Mouse (Mus musculus) gonadal fat pad, adult 2 months (tissue): ENCODE results near the gene Zfp598. TPM values are rescaled to one million over a fixed set of nuclear protein-coding genes. Genes with fewer than 3 reads are reported as not detected.
"Not testable (repeated sequence)": the region's sequence is repeated elsewhere in the genome, so short reads cannot be mapped to it uniquely, and the experiment has no call there.

Experiments
- DNase-seq: peaks from one replicate; pipeline ENCODE4 v3.0.0-alpha.2; 2012; ENCODE audit warnings: low read depth
- polyA plus RNA-seq: library from polyadenylated mRNA; depleted of rRNA; stranded (reverse); fragments of >200 nt; gene quantifications from 2 replicates; pipeline ENCODE4 v1.2.3, GENCODE M21; 2012

Gene Zfp598
- polyA plus RNA-seq, 1 experiment = 56.6 TPM

DNA sequence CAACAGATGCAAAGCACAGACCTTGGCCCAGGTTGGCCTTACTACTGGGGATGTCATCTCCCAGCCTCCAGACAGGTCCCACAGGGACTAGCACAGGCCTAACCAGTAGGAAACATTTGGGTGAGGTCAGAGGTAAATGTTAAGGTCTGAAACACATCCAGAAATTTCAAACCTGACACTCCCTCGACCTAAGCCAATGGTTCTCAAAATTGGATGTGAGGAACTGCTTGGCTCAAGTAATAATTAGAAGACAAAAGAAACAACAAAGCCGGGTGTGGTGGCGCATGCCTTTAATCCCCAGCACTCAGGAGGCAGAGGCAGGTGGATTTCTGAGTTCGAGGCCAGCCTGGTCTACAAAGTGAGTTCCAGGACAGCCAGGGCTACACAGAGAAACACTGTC, 23.1 kb upstream of the Zfp598 start:
- no peak for DNase-seq

GRCm38 (mm10) chr17:24647493-24647892, 22.0 kb upstream of the Zfp598 start:
- no peak for DNase-seq

- no peak for DNase-seq
Measured at GRCm38 (mm10) chr17:24648731-24649377, 20.6 kb upstream of the Zfp598 start.

GRCm38 (mm10) chr17:24649581-24650069, 19.9 kb upstream of the Zfp598 start:
- DNase-seq = no peak

GRCm38 (mm10) chr17:24650070-24650616, 19.3 kb upstream of the Zfp598 start, which contains the start of gene Slc9a3r2:
Slc9a3r2 (minus strand) TSS chr17:24650327.
- no peak for DNase-seq

DNA sequence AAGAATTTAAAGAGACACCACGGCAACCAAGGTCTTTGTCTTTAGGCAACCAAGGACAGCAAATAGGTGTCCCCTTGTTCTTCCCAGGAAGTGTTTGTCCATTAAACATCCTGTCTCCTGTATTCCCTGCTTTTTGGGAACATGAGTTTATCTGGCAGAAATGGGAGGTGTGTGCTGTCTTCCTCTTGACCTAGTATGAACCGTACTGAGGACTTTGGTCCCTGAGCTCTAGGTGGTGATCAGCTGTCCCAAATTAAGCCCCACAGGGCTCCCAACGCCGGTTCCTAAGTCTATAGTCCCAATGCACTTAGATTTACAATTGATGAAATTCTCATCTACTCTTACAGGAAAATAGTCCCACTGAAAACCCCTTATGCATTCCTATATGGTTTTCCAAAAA, 18.7 kb upstream of the Zfp598 start:
- DNase-seq = no peak

DNA sequence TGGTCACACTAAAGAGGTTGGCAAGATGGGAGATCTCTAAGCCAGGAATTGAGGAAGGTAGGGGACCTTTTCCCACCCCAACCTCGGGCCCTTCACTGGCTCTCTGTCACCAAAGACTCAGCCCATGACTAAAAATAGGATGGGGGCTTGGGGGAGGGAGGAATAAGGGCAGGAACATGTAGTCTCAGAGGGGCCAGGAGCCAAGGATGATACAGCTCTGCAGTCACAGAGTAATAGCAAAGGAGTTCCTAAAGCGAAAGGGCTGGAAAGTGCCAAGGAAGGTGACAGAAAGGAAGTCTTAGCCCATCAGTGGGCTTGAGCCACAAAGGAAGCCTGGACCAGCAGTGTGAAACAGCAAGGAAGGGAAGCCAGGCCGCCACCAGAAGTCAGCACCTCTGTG, 17.7 kb upstream of the Zfp598 start:
- no peak for DNase-seq

DNA sequence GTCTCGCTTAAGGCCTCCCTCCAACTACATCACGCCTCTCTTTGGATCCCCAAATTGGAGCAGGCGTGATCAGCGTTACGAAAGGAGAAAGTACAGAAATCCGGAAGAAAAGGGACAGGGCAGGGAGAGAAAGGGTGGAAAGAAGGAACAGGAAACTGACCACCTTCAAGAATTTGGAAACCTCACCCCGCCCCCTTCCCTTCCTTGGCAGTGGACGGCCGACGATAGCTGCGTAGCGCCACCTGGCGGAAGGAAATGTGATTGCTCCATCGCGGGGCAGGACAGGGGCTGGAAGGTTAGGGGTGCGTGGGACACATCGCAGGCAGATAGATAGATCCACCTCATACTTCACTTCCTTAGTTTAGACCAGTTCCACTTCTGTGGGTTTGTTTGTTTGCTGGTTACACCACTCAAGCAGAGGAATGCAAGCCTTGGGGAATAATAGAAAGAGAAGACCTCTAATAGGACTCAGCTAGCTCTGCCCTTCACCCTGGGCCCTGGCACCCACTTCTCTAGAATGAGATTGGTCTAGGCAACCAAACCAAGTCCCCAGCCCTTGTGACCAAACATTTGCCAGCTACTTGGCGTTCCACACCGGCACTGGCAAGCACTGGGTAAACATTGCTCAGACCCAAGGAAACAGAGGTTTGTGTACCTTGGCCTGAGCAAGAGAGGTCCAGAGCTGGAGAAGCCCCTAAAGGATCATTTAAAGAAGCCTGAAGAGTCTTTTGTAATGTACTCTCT, 15.3 kb upstream of the Zfp598 start:
- DNase-seq = no peak

- no peak for DNase-seq
Measured at GRCm38 (mm10) chr17:24654969-24655368, 14.5 kb upstream of the Zfp598 start.

DNA sequence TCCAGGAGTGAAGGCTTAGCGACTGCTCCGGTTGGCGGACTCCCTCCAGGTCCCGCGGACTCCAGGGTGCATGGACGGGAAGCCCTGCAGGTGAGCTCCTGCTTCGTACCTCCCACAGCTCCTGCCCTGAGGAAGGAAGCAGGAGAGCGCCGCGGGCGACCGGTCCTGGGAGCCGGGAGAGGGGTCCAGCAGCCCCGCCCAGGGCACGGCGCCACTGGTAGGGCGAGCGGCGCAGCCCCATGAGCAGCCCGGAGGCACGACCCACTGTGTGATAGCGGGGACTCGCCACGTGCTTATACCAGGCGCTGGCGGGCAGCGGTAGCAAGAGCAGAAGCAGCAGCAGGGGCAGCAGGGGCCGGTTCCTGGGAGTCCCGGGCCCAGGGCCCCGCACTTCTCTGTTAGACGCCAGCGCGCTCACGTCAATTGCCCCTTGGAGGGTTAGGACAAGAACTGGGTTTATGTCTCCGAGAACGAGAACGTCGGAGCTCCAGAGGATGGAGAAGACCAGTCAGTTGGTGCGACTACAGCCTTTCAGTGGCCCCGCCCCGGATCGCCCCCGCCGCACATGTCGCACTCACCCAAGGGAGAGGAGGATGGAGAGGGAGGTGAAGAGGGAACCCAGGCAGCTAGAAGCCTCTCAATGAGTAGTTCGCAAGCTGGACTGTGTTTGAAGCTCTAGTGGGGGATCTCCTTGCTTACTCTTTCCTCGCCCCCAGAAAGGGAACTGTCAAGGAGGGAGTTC, 11.3 kb upstream of the Zfp598 start, which contains the start of gene Npw:
TSS of gene Npw (minus strand) at position 441 of the 742 bp plus-strand sequence.
- no peak for DNase-seq

GRCm38 (mm10) chr17:24667011-24667410, 2.5 kb upstream of the Zfp598 start:
- not testable (repeated sequence) for DNase-seq

DNA sequence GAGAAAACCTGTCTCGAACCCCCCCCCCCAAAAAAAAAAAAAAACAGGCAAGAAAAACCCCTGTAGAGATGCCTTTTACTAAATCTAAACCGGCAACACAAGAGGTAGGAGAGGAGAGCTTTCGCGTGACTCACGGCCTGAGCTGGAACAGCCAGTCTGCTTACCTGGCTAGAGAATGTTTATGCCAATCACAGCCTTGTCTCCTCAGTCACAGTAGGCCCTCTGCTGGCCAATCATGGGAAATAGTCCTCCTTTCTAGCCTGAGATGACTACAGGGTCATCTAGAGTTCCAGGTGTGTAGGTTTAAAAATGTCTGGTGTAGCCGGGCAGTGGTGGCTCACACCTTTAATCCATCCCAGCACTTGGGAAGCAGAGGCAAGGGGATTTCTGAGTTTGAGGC, 2.1 kb upstream of the Zfp598 start:
- no peak for DNase-seq

GRCm38 (mm10) chr17:24669214-24669544, 308 bp upstream of the Zfp598 start:
- DNase-seq = not testable (repeated sequence)

DNA sequence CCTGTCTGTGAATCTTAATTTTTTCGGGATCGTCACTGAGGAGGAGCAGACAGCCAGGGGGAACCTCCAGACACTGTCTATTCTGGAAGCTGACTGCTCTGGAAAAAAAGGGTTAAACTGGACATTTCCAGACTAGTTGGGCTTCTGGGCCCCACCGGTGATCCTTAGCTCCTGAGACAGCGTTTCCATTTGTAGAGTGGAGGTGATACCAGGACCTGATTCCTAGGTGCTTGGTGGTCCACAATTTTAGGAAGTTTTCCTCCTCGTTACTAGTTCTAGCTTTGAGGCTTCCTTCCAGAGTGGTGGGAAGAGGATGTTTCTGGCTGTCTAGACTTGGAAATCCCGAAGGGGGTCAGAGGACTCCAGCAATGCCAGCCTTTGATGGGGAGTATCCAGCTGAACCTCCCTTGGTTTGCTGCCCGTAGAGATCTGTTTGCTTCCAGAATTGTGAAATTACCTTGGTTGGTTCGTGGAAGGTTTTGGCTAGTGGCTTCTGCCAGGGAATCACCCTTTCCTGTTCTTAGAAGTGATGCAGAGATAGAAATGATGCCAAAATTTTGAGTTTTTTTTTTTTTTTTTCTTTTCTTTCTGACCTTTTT, 858 bp downstream of the Zfp598 start:
- no peak for DNase-seq

DNA sequence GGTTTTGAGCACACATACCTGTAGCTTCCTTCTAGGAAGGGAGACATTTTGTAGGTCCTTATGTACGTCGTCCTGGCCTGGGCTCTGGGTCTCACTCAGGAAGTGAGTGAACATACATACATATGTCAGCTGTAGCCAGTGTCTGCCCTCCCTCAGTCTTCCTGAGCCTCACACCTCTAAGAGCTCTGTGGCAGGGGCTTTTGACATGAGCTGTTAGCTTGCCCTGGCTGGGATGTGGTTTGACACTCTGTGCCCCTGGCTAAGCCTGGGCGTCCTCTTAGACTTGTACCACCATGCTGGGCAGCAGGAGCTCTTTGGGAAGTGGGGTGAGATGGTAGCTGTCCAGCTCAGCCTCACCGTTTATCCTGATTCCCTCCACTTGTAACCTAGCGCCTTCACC, 1.9 kb downstream of the Zfp598 start:
- DNase-seq = no peak

DNA sequence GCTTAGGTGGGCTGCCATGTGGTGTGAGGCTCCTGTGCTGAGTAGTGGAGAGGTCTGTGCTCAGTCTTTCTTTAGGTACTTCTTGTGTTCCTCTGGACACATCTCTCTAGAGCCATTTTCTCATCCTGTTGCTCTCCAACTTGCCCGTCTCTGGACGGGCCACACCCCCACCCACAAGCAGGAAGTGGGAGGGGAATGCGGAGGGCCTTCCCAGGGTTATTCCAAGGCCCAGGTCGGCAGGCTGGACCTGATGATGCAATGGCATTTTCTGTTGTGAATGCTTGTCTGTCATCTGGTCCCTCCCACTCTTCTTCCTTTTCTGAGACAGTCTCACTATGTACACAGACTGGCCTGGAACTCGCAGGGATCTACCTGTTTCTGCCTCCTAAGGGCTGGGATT, 2.7 kb downstream of the Zfp598 start:
- DNase-seq = no peak

- no peak for DNase-seq
Measured at GRCm38 (mm10) chr17:24674277-24674676, 4.8 kb downstream of the Zfp598 start.

GRCm38 (mm10) chr17:24676187-24676586, 6.7 kb downstream of the Zfp598 start:
- DNase-seq = no peak

DNA sequence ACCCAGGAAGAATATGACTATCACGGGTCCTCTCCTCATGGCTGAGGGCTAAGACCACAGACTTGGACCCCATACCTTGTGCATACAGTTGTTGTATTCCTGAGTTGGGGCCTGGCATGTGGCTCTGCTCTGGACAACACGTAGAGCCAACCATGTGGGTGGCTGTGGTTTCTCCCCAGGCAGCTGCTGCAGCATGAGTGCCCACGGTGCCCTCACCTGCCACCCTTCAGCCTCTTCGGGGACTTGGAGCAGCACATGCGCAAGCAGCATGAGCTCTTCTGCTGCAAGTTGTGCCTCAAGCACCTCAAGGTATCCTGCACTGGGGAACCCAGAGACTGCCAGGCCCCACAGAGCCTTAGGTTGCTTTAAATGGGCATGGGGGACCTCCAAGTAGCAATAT, 7.4 kb downstream of the Zfp598 start:
- no peak for DNase-seq

DNA sequence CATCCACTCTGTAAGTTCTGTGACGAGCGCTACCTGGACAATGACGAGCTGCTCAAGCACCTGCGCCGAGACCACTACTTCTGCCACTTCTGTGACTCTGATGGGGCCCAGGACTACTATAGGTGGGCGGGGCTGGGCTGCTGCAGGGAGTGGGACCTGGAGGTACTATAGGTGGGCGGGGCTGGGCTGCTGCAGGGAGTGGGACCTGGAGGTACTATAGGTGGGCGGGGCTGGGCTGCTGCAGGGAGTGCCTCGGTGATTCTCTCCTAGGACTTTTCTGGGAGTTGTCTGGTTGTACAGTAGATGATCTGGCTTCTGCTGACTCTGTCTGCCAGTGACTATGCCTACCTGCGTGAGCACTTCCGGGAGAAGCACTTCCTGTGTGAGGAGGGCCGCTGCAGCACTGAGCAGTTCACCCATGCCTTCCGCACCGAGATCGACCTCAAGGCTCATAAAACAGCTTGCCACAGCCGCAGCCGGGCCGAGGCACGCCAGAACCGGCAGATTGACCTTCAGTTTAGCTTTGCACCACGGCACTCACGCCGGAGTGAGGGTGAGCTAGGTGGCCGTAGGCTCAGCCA, 8.1 kb downstream of the Zfp598 start:
- no peak for DNase-seq

GRCm38 (mm10) chr17:24686514-24686913, 17.0 kb downstream of the Zfp598 start:
- DNase-seq = no peak
